Mouse (Mus musculus): ENCODE measurements around the gene Myo10.

Gene Myo10

GRCm38 (mm10) chr15:25843086-25843991 is 221.0 kb downstream of the Myo10 start, which contains the start of gene Retreg1:
Gene Retreg1 (plus strand): TSS chr15:25843180.
- no peak for DNase-seq (ENCODE audit: low read depth, low spot score)

GRCm38 (mm10) chr15:25844013-25844570 is 221.8 kb downstream of the Myo10 start:
- DNase-seq (ENCODE audit: low read depth, low spot score), result no peak

GRCm38 (mm10) chr15:25844771-25845170 is 222.4 kb downstream of the Myo10 start:
- DNase-seq (ENCODE audit: low read depth, low spot score), result no peak

GRCm38 (mm10) chr15:25847576-25848168 is 225.3 kb downstream of the Myo10 start:
- DNase-seq (ENCODE audit: low read depth, low spot score), result peak; percentile 20

GRCm38 (mm10) chr15:25850552-25850951 is 228.2 kb downstream of the Myo10 start:
- no peak for DNase-seq (ENCODE audit: low read depth, low spot score)

- no peak for DNase-seq (ENCODE audit: low read depth, low spot score)
Measured at GRCm38 (mm10) chr15:25854270-25854904, 232.1 kb downstream of the Myo10 start.

GRCm38 (mm10) chr15:25858611-25859058 is 236.3 kb downstream of the Myo10 start:
- no peak for DNase-seq (ENCODE audit: low read depth, low spot score)

- no peak for DNase-seq (ENCODE audit: low read depth, low spot score)
Measured at GRCm38 (mm10) chr15:25859469-25859868, 237.1 kb downstream of the Myo10 start.

GRCm38 (mm10) chr15:25861900-25862299 is 239.6 kb downstream of the Myo10 start:
- DNase-seq (ENCODE audit: low read depth, low spot score), result no peak
